In the genomic region with DNA sequence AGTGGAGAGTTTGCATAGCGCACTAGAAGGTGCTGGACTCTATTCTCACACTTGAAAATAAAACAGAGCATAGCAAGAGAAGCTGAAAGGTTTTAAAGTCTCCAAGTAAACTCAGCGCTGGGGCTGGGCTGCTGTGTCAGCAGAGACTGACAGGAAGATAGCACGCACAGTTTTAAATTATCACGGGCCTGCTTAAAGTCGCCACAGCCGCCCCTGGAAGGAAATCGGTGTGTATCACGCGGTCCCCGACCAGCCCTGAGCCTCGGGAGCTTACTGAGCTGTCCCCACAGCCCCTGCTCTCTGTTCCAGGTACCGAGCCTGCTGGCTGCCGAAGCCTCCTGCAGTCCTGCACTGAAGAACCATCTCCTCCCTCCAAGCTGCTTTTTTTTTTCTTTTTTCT, we compare ENCODE assay signal across 12 mouse cellular contexts. TPM values are rescaled to one million over a fixed set of nuclear protein-coding genes. Genes with fewer than 3 reads are reported as not detected.
DNase-seq lines count a peak whose midpoint lies in the region; ATAC-seq and TF ChIP-seq lines count a peak whose summit lies in the region.
"Had no signal": no experiment of that assay in that cellular context is flagged by ENCODE, and none has a peak within 500 bp of the region (broad histone marks: within the 10 kb centered on the region; RNA-seq: fewer than 3 reads in every experiment).

No protein-coding gene starts in this region.

- peaks cover 18% of the 10 kb centered on the region for H3K4me1 ChIP-seq in limb, embryonic 14.5 days (ENCODE audit: control insufficient read depth, insufficient read depth, low read length)
- peaks cover 41% of the 10 kb centered on the region for H3K4me1 ChIP-seq in limb, embryonic 10.5 days
- peaks cover 19% of the 10 kb centered on the region for H3K4me1 ChIP-seq in embryonic facial prominence, embryonic 14.5 days (ENCODE audit: control insufficient read depth, insufficient read depth, low read length)
- peaks cover 25% of the 10 kb centered on the region for H3K4me1 ChIP-seq in intestine, embryonic 15.5 days (replicated peaks)
- peaks cover 21% of the 10 kb centered on the region for H3K4me1 ChIP-seq in liver, postnatal 0 days (ENCODE audit: insufficient read depth)

- H3K36me3 ChIP-seq in limb, embryonic 14.5 days (ENCODE audit: control insufficient read depth, insufficient read depth, low read length) = 0 out of 2 replicates have a peak, but pooled peaks cover 4% of the 10 kb centered on the region
- no peaks in the 10 kb centered on the region; the same call in 1 of the 2 replicates for H3K36me3 ChIP-seq in limb, embryonic 10.5 days
- no peaks in the 10 kb centered on the region for H3K36me3 ChIP-seq in embryonic facial prominence, embryonic 14.5 days (ENCODE audit: control insufficient read depth, insufficient read depth, low read length)
- no peaks in the 10 kb centered on the region for H3K36me3 ChIP-seq in intestine, embryonic 15.5 days
- H3K36me3 ChIP-seq in liver, postnatal 0 days (replicated peaks; ENCODE audit: insufficient read depth, low read length) = peaks cover 2% of the 10 kb centered on the region; the same call in 1 of the 2 replicates
- H3K36me3 ChIP-seq: forebrain, embryonic 15.5 days had no signal

- DNase-seq in limb, embryonic 14.5 days (ENCODE audit: low spot score) = no peak
- no peak for DNase-seq in limb, embryonic 10.5 days (ENCODE audit: low spot score)
- DNase-seq in embryonic facial prominence, embryonic 14.5 days (ENCODE audit: low spot score) = no peak
- DNase-seq in liver, postnatal 0 days = no peak
- DNase-seq in kidney, adult 8-10 months = no peak
- DNase-seq: cerebellum, adult 2 months; kidney, postnatal 36 days; lung, postnatal 14 days had no signal

- TF ChIP-seq EP300 in liver, postnatal 0 days (IDR thresholded peaks at IDR 0.05; ENCODE audit: low read depth) = no peak

- no peak for ATAC-seq in limb, embryonic 14.5 days (ENCODE audit: low FRiP score, low read depth)
- no peak for ATAC-seq in embryonic facial prominence, embryonic 14.5 days (ENCODE audit: low read depth)
- no peak for ATAC-seq in intestine, embryonic 15.5 days
- no peak for ATAC-seq in liver, postnatal 0 days
- ATAC-seq in activated CD4-positive, CD25-positive, alpha-beta regulatory T cell, adult 4 months = no peak
- ATAC-seq: forebrain, embryonic 15.5 days; hindbrain, postnatal 0 days had no signal

- H3K9me3 ChIP-seq in limb, embryonic 14.5 days (ENCODE audit: control insufficient read depth, low read length) = no peaks in the 10 kb centered on the region
- H3K9me3 ChIP-seq in limb, embryonic 10.5 days (replicated peaks) = no peaks in the 10 kb centered on the region
- no peaks in the 10 kb centered on the region for H3K9me3 ChIP-seq in embryonic facial prominence, embryonic 14.5 days (ENCODE audit: control insufficient read depth, low read length)
- no peaks in the 10 kb centered on the region for H3K9me3 ChIP-seq in intestine, embryonic 15.5 days
- no peaks in the 10 kb centered on the region for H3K9me3 ChIP-seq in liver, postnatal 0 days (ENCODE audit: low read length)
- H3K9me3 ChIP-seq: forebrain, embryonic 15.5 days had no signal

- H3K27me3 ChIP-seq in limb, embryonic 14.5 days (ENCODE audit: control insufficient read depth, insufficient read depth, low read length) = no peaks in the 10 kb centered on the region
- H3K27me3 ChIP-seq in limb, embryonic 10.5 days (ENCODE audit: low read depth, poor library complexity, severe bottlenecking) = no peaks in the 10 kb centered on the region
- no peaks in the 10 kb centered on the region for H3K27me3 ChIP-seq in embryonic facial prominence, embryonic 14.5 days (replicated peaks; ENCODE audit: control insufficient read depth, insufficient read depth, low read length)
- no peaks in the 10 kb centered on the region for H3K27me3 ChIP-seq in intestine, embryonic 15.5 days (replicated peaks)
- no peaks in the 10 kb centered on the region for H3K27me3 ChIP-seq in liver, postnatal 0 days (ENCODE audit: insufficient read depth, low read length)
- H3K27me3 ChIP-seq: forebrain, embryonic 15.5 days had no signal

- TF ChIP-seq CTCF in liver, postnatal 0 days (IDR thresholded peaks at IDR 0.05; ENCODE audit: low read depth) = no peak

- no peak overlapping the region for H3K4me2 ChIP-seq in limb, embryonic 14.5 days (replicated peaks; ENCODE audit: low read depth, low read length, severe bottlenecking)
- no peak overlapping the region for H3K4me2 ChIP-seq in embryonic facial prominence, embryonic 14.5 days (ENCODE audit: low read depth, low read length)
- H3K4me2 ChIP-seq in intestine, embryonic 15.5 days (replicated peaks) = peak overlapping the region; percentile 9; the same call in 1 of the 2 replicates
- peak overlapping the region; percentile 4; the same call in 1 of the 2 replicates for H3K4me2 ChIP-seq in liver, postnatal 0 days (ENCODE audit: low read depth, low read length)
- H3K4me2 ChIP-seq: forebrain, embryonic 15.5 days had no signal

- H3K27ac ChIP-seq in limb, embryonic 14.5 days (replicated peaks; ENCODE audit: low read depth, low read length) = peak overlapping the region; percentile 48; the same call in 1 of the 2 replicates
- H3K27ac ChIP-seq in limb, embryonic 10.5 days = no peak overlapping the region
- peak overlapping the region; percentile 33; the same call in 1 of the 2 replicates for H3K27ac ChIP-seq in embryonic facial prominence, embryonic 14.5 days (replicated peaks; ENCODE audit: low read depth, low read length)
- no peak overlapping the region for H3K27ac ChIP-seq in intestine, embryonic 15.5 days
- peak overlapping the region; percentile 22; the same call in 1 of the 2 replicates for H3K27ac ChIP-seq in liver, postnatal 0 days (ENCODE audit: low read depth)
- H3K27ac ChIP-seq: forebrain, embryonic 15.5 days; hindbrain, postnatal 0 days had no signal

- TF ChIP-seq POLR2A in limb, embryonic 14.5 days (IDR thresholded peaks at IDR 0.05; ENCODE audit: borderline replicate concordance, extremely low read depth, insufficient read depth, insufficient read length) = no peak

- no peak overlapping the region for H3K4me3 ChIP-seq in limb, embryonic 14.5 days (replicated peaks; ENCODE audit: low read length)
- H3K4me3 ChIP-seq in limb, embryonic 10.5 days = no peak overlapping the region
- no peak overlapping the region for H3K4me3 ChIP-seq in embryonic facial prominence, embryonic 14.5 days (ENCODE audit: low read depth, low read length)
- no peak overlapping the region for H3K4me3 ChIP-seq in intestine, embryonic 15.5 days (replicated peaks)
- no peak overlapping the region for H3K4me3 ChIP-seq in liver, postnatal 0 days (ENCODE audit: low read depth, low read length)
- H3K4me3 ChIP-seq: forebrain, embryonic 15.5 days had no signal

- H3K9ac ChIP-seq in limb, embryonic 14.5 days (ENCODE audit: low read depth, low read length, severe bottlenecking) = no peak overlapping the region
- peak overlapping the region; percentile 51; the same call in 1 of the 2 replicates for H3K9ac ChIP-seq in embryonic facial prominence, embryonic 14.5 days (ENCODE audit: low read depth, low read length)
- H3K9ac ChIP-seq in intestine, embryonic 15.5 days = no peak overlapping the region
- H3K9ac ChIP-seq in liver, postnatal 0 days (replicated peaks) = peak overlapping the region; percentile 34; the same call in 1 of the 2 replicates
- H3K9ac ChIP-seq: forebrain, embryonic 15.5 days had no signal

- WGBS in limb, embryonic 14.5 days = 65% methylated on average over 13 of the region's 13 CpGs
- 72% methylated on average over 13 of the region's 13 CpGs for WGBS in limb, embryonic 10.5 days
- WGBS in embryonic facial prominence, embryonic 14.5 days = 42% methylated on average over 13 of the region's 13 CpGs
- 44% methylated on average over 13 of the region's 13 CpGs for WGBS in intestine, embryonic 15.5 days
- WGBS in liver, postnatal 0 days (ENCODE audit: insufficient replicate concordance) = 30% methylated on average over 13 of the region's 13 CpGs

RNA-seq across cellular contexts. Expression of a gene that starts 32.5 kb away (rescaled TPM):
- polyA plus RNA-seq in limb, embryonic 14.5 days (2012; rRNA removed) = 36.7 and 46.7 TPM in 2 replicates
- polyA plus RNA-seq in limb, embryonic 14.5 days (2014; fragmentation: Nextera tagmentation; extraction: Ambion mirVana) = 11.4 and 11.5 TPM in 2 replicates
- polyA plus RNA-seq in limb, embryonic 10.5 days (2016; fragmentation: Nextera tagmentation; extraction: Ambion mirVana) = 8.7 and 9.0 TPM in 2 replicates
- polyA plus RNA-seq in embryonic facial prominence, embryonic 14.5 days (2014; fragmentation: Nextera tagmentation; extraction: Ambion mirVana) = 9.2 and 11.0 TPM in 2 replicates
- polyA plus RNA-seq in intestine, embryonic 15.5 days (2015; fragmentation: Nextera tagmentation; extraction: Ambion mirVana) = 8.5 and 9.3 TPM in 2 replicates
- 1.8 TPM in 2 replicates for polyA plus RNA-seq in liver, postnatal 0 days (2015; fragmentation: Nextera tagmentation; extraction: Ambion mirVana)
- polyA plus RNA-seq in activated CD4-positive, CD25-positive, alpha-beta regulatory T cell, adult 4 months (2017; shearing (Covaris generic)) = 10 to 100 TPM; 10.4 to 11.3 TPM

RNA-seq across cellular contexts. Expression of a gene that starts 48.7 kb away (rescaled TPM):
- polyA plus RNA-seq in limb, embryonic 14.5 days (2012; rRNA removed) = 27.8 and 35.9 TPM in 2 replicates
- polyA plus RNA-seq in limb, embryonic 14.5 days (2014; fragmentation: Nextera tagmentation; extraction: Ambion mirVana) = 17.6 and 18.6 TPM in 2 replicates
- 14.3 and 15.5 TPM in 2 replicates for polyA plus RNA-seq in limb, embryonic 10.5 days (2016; fragmentation: Nextera tagmentation; extraction: Ambion mirVana)
- 17.4 and 17.6 TPM in 2 replicates for polyA plus RNA-seq in embryonic facial prominence, embryonic 14.5 days (2014; fragmentation: Nextera tagmentation; extraction: Ambion mirVana)
- 13.9 and 17.0 TPM in 2 replicates for polyA plus RNA-seq in intestine, embryonic 15.5 days (2015; fragmentation: Nextera tagmentation; extraction: Ambion mirVana)
- polyA plus RNA-seq in liver, postnatal 0 days (2015; fragmentation: Nextera tagmentation; extraction: Ambion mirVana) = 5.3 and 5.5 TPM in 2 replicates
- 1 to 10 TPM; 5.5 to 8.9 TPM for polyA plus RNA-seq in activated CD4-positive, CD25-positive, alpha-beta regulatory T cell, adult 4 months (2017; shearing (Covaris generic))

Comparison
In these comparisons a context has a peak if more than half of its experiments do, and no peak if none do; other contexts are left out.
1. H3K27ac ChIP-seq: peak in limb, embryonic 14.5 days (single experiment), embryonic facial prominence, embryonic 14.5 days (single experiment) and liver, postnatal 0 days (single experiment); none in limb, embryonic 10.5 days (single experiment) and intestine, embryonic 15.5 days (single experiment).
2. H3K4me2 ChIP-seq: peak in intestine, embryonic 15.5 days (single experiment) and liver, postnatal 0 days (single experiment); none in limb, embryonic 14.5 days (single experiment) and embryonic facial prominence, embryonic 14.5 days (single experiment).
3. H3K9ac ChIP-seq: peak in embryonic facial prominence, embryonic 14.5 days (single experiment) and liver, postnatal 0 days (single experiment); none in limb, embryonic 14.5 days (single experiment) and intestine, embryonic 15.5 days (single experiment).